Mouse (Mus musculus) kidney, adult 2 months (tissue): ENCODE data around the gene Cdc42ep4. TPM values are rescaled to one million over a fixed set of nuclear protein-coding genes. Genes with fewer than 3 reads are reported as not detected.

Source experiments
- DNase-seq: peaks from one replicate; pipeline ENCODE4 v3.0.0; 2021
- H3K27ac ChIP-seq: fragments of 200-500 bp; 2 replicates; pipeline ENCODE4 v1.5.1; 2012; ENCODE audit warnings: low read depth, low read length, control low read depth, inconsistent platforms; ENCODE audit not compliant: insufficient read depth
- H3K27me3 ChIP-seq: fragments of 200-500 bp; replicated peaks from 2 replicates; pipeline ENCODE4 v1.6.1; 2012; ENCODE audit warnings: mild to moderate bottlenecking, moderate library complexity, low read length, inconsistent platforms; ENCODE audit not compliant: control insufficient read depth, insufficient read depth
- H3K36me3 ChIP-seq: fragments of 200-500 bp; 2 replicates; pipeline ENCODE4 v1.6.1; 2012; ENCODE audit warnings: mild to moderate bottlenecking, moderate library complexity, low read length, inconsistent platforms; ENCODE audit not compliant: control insufficient read depth, insufficient read depth
- H3K4me1 ChIP-seq: fragments of 200-500 bp; 2 replicates; pipeline ENCODE4 v1.6.1; 2011; ENCODE audit warnings: low read length; ENCODE audit not compliant: control insufficient read depth, insufficient read depth
- H3K4me3 ChIP-seq: fragments of 200-500 bp; 2 replicates; pipeline ENCODE4 v1.5.1; 2011; ENCODE audit warnings: mild to moderate bottlenecking, low read depth, low read length, control low read depth; ENCODE audit not compliant: insufficient read depth
- CTCF ChIP-seq: fragments of 200-500 bp; conservative IDR thresholded peaks from 2 replicates; pipeline ENCODE4 v1.5.1; 2011; ENCODE audit warnings: low read depth, mild to moderate bottlenecking, control low read depth, low read length, moderate library complexity, mixed read lengths; ENCODE audit not compliant: insufficient read depth, insufficient read length
- POLR2A ChIP-seq: fragments of 200-500 bp; IDR thresholded peaks from one replicate; pipeline ENCODE4 v1.6.1; 2011; ENCODE audit warnings: low read depth, low read length, control low read depth
- WGBS: fragments of 180-500 bp; shearing (Covaris S2); methylation state at CpG from one replicate; pipeline ENCODE4 v1.1.7; 2018; 5-methylcytosine and 5-hydroxymethylcytosine counted together
- polyA plus RNA-seq: library from polyadenylated mRNA; depleted of rRNA; stranded (reverse); fragments of >200 nt; gene quantifications from 2 replicates; pipeline ENCODE4 v1.2.3, GENCODE M21; 2012; rRNA removed

Gene Cdc42ep4
- polyA plus RNA-seq = 18.0 and 18.2 TPM in 2 replicates

DNA sequence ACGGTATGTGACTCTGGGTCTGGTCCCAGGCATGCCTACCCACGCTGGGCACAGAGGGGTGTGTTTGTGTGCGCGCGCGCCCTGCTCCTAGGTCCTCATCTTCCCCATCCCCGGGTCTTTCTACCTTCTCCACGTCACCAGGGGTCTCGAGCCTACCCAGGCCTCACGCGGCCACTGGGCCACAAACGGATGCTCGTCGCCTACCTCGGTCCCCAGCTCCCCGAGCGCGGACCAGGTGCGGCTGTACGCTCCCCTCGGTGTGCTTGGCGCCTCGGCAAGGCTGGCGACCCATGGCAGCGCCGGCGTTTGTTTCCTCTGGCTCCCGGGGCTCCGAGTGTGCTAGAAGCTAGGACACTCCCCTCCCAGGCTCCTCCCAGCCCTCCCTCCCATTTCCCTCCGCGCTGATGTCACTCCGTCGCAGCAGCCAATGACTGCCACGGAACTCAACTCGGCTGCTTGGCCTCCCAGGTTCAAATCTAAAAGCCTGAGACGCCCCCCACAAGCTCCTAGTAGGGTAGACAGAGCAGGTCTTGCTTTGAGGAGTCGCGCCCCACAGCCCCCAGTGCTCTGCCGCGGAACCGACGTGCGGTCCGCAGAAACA, at the start of gene Cdc42ep4:
TSS of gene Cdc42ep4 (minus strand) at position 398 of the 601 bp plus-strand sequence.
- DNase-seq = peak; percentile 89
- TF ChIP-seq CTCF = no peak
- peak; percentile 85 for TF ChIP-seq POLR2A

DNA sequence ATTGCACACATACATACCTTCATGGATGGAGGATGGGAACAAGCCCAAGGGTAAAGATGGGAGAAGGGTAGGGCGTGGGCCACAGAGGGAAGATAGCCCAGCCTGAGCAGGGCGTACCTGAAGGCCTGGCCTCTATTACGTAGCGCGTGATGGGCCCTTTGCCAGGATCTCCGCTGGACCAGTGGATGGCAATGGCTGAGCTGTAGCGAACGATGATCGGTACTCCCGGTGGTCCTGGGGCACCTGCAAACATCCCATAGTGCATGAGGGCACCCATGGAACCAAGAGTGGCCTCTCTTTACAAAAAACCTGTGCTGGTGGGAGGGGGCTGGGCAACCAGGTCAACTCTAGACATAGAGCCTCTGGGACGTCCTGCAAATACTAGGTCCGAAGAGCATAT, 48.3 kb upstream of the Cdc42ep4 start:
- 95% methylated on average over 12 of the region's 12 CpGs for WGBS
- TF ChIP-seq CTCF (no peak), POLR2A (no peak)
- no peak overlapping the region for H3K27ac ChIP-seq

More for the DNA sequence above, at the start of gene Cdc42ep4:
- H3K36me3 ChIP-seq = no peaks in the 10 kb centered on the region
- peak within 1 kb of the TSS; percentile 79 for H3K27ac ChIP-seq
- H3K27me3 ChIP-seq = no peaks in the 10 kb centered on the region
- WGBS = 1% methylated on average over 44 of the region's 44 CpGs
- H3K4me3 ChIP-seq = peak within 1 kb of the TSS; percentile 68
- peaks cover 9% of the 10 kb centered on the region; the same call in 1 of the 2 replicates for H3K4me1 ChIP-seq

DNA sequence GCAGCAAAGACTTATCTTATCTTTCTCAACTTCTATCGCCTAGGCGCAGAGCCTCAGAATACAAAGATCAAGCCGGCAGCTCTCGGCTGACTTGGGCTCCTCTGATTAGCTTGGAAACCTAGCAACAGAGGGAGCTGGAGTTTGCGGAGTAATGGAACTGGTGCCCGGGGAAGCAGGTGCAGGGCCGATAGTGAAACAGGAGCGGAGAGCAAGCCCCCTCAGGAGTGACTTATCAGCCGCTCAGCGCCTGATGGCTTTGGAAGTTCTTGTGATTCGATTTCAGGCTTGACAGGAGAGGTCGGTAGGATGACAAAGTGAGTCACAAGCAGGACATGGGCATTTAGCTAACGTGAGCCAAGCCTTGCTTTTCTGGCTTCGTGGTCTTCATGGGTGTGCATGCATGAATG, 47.4 kb upstream of the Cdc42ep4 start:
- WGBS = 62% methylated on average over 14 of the region's 14 CpGs
- no peak for DNase-seq
- Histone ChIP-seq H3K4me3 (no peak overlapping the region), H3K36me3 (no peaks in the 10 kb centered on the region), H3K4me1 (no peaks in the 10 kb centered on the region), H3K27ac (no peak overlapping the region), H3K27me3 (no peaks in the 10 kb centered on the region)
- no peak for TF ChIP-seq CTCF
- no peak for TF ChIP-seq POLR2A

More for the DNA sequence above, 48.3 kb upstream of the Cdc42ep4 start:
- Histone ChIP-seq H3K27me3 (no peaks in the 10 kb centered on the region), H3K4me1 (no peaks in the 10 kb centered on the region), H3K36me3 (no peaks in the 10 kb centered on the region), H3K4me3 (no peak overlapping the region)
- no peak for DNase-seq

DNA sequence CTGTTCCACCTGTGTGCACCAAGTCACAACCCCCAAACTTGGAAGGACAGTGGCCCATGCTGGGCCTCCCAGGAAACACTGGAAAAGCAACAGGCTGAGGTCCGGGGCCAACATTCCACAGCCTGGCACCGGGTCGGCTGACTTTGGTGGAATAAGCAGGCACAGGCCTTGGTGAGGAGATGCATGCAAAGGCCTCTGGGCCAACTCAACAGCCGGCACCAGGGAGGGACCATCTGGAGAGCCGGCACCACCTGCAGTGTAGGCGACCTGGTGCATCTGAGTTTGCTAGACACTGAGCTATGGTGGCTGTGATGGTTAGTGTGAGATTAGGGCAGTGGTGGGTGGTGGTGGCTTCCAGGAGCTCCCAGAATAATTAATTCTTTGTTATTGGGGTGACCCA, 46.3 kb upstream of the Cdc42ep4 start:
- Histone ChIP-seq H3K4me3 (no peak overlapping the region), H3K27ac (no peak overlapping the region), H3K4me1 (no peaks in the 10 kb centered on the region), H3K36me3 (no peaks in the 10 kb centered on the region), H3K27me3 (no peaks in the 10 kb centered on the region)
- DNase-seq = no peak
- 58% methylated on average over 6 of the region's 6 CpGs for WGBS
- TF ChIP-seq CTCF = no peak
- TF ChIP-seq POLR2A = no peak

DNA sequence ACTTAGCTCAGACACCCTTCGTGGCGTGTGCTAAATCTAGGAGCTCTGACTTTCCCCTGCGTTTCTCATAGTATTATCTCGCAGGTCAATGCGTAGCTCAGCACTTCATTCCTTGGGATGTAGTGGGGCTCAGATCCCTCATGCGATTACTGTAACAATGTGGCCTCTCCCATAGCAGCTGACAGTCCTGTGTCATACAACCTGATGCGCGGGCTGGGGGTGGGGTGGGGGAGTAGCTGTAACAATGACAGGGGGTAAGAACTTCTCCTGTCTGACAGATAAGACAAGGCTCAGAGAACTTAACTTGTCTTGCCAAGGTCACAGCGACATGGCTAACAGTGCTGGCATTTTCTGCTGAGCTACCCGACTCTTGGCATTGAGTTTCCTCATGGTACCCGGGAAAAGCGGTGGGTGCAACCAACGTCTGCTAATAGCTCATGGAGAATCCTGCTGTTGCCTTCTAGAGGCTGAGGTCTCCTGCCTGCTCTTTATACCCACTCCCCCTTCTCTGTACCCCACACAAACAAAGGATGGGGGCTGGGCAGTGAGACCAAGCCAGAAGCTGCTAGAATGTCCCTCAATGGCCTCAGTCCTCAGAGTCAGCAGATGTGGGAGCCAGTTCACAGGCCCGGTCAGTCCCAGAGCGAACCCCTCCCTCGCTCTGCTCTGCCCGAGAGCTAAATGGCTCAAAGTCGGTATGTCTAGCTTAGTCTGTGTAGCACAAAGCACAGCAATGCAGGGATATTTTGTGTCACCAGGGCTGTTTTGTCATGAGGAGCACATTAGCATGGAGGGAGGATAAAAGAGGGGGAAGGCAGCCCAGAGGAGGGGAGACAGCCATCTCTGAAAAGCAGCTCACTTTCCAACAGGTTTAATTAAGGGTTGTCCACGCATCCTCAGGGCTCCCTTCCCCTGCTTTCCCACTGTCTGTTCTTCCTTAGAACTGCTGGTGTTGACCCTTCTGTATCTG, 45.6 kb upstream of the Cdc42ep4 start:
- WGBS = 66% methylated on average over 19 of the region's 19 CpGs

DNA sequence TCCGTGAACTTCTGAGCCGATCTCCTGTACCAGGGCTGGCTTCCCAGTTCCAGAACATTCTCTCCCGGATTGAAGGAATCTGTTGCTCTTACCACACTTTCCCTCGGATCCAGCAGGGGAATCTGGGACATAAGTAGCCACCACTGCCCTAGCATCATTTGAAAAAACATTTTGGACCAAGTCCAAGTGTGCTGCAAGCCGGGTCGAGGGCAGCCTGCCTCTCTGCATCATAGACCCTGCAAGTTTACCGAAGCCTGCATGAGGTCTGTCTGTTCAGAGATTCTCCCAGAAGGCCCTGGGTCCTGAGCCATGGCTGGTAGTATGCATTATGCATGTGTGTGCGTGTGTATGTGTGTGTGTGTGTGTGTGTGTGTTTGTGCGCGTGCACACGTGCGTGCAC, 44.2 kb upstream of the Cdc42ep4 start:
- WGBS = 75% methylated on average over 12 of the region's 12 CpGs
- no peaks in the 10 kb centered on the region for H3K4me1 ChIP-seq
- TF ChIP-seq CTCF = no peak
- no peak overlapping the region for H3K27ac ChIP-seq
- H3K36me3 ChIP-seq = no peaks in the 10 kb centered on the region
- H3K4me3 ChIP-seq = no peak overlapping the region
- H3K27me3 ChIP-seq = no peaks in the 10 kb centered on the region
- no peak for DNase-seq

More for the DNA sequence above, 45.6 kb upstream of the Cdc42ep4 start:
- H3K36me3 ChIP-seq = no peaks in the 10 kb centered on the region
- no peak overlapping the region for H3K27ac ChIP-seq
- TF ChIP-seq CTCF (no peak), POLR2A (no peak)
- DNase-seq = no peak
- no peaks in the 10 kb centered on the region for H3K4me1 ChIP-seq
- H3K4me3 ChIP-seq = no peak overlapping the region
- no peaks in the 10 kb centered on the region for H3K27me3 ChIP-seq
